Mouse (Mus musculus) urinary bladder, postnatal 14 days (tissue): ENCODE data around the gene Luc7l2.
"Not testable (repeated sequence)": the region's sequence is repeated elsewhere in the genome, so short reads cannot be mapped to it uniquely, and the experiment has no call there.

ENCODE experiments used
- DNase-seq: peaks from one replicate; pipeline ENCODE4 v3.0.0; 2021; ENCODE audit warnings: low spot score

The Luc7l2 gene

GRCm38 (mm10) chr6:38551062-38551988 lies at the start of gene Luc7l2:
TSS of gene Luc7l2 (plus strand) at chr6:38551334.
- DNase-seq, result peak; percentile 97

- no peak for DNase-seq
Measured at GRCm38 (mm10) chr6:38512096-38512495, 39.0 kb upstream of the Luc7l2 start.

GRCm38 (mm10) chr6:38512830-38513229 lies 38.3 kb upstream of the Luc7l2 start:
- DNase-seq, result no peak

- DNase-seq, result no peak
Measured at GRCm38 (mm10) chr6:38515201-38515600, 35.9 kb upstream of the Luc7l2 start.

- DNase-seq, result peak; percentile 48
Measured at GRCm38 (mm10) chr6:38523851-38524250, 27.3 kb upstream of the Luc7l2 start.

- DNase-seq, result peak; percentile 15
Measured at GRCm38 (mm10) chr6:38531211-38531820, 19.8 kb upstream of the Luc7l2 start.

- peak; percentile 46 for DNase-seq
Measured at GRCm38 (mm10) chr6:38532500-38533420, 18.4 kb upstream of the Luc7l2 start.

- peak; percentile 97 for DNase-seq
Measured at GRCm38 (mm10) chr6:38533428-38534405, 17.4 kb upstream of the Luc7l2 start, which contains the start of gene Fmc1. TSS of gene Fmc1 (plus strand) at chr6:38533502.

- DNase-seq, result peak; percentile 99
Measured at GRCm38 (mm10) chr6:38534640-38535365, 16.3 kb upstream of the Luc7l2 start.

- no peak for DNase-seq
Measured at GRCm38 (mm10) chr6:38535366-38535690, 15.8 kb upstream of the Luc7l2 start.

GRCm38 (mm10) chr6:38535788-38536187 lies 15.3 kb upstream of the Luc7l2 start:
- DNase-seq, result no peak

GRCm38 (mm10) chr6:38544141-38544540 lies 7.0 kb upstream of the Luc7l2 start:
- DNase-seq, result not testable (repeated sequence)

- DNase-seq, result not testable (repeated sequence)
Measured at GRCm38 (mm10) chr6:38547005-38547404, 4.1 kb upstream of the Luc7l2 start.

- no peak for DNase-seq
Measured at GRCm38 (mm10) chr6:38547707-38548106, 3.4 kb upstream of the Luc7l2 start.

GRCm38 (mm10) chr6:38548595-38548994 lies 2.5 kb upstream of the Luc7l2 start:
- not testable (repeated sequence) for DNase-seq

- not testable (repeated sequence) for DNase-seq
Measured at GRCm38 (mm10) chr6:38549840-38550239, 1.3 kb upstream of the Luc7l2 start.

- peak; percentile 72 for DNase-seq
Measured at GRCm38 (mm10) chr6:38550250-38551061, 678 bp upstream of the Luc7l2 start.

- peak; percentile 99 for DNase-seq
Measured at GRCm38 (mm10) chr6:38551989-38552635, 978 bp downstream of the Luc7l2 start.

GRCm38 (mm10) chr6:38552636-38553000 lies 1.5 kb downstream of the Luc7l2 start:
- no peak for DNase-seq
